Mouse (Mus musculus) kidney, postnatal 25 days (tissue): ENCODE results near the gene Rab11fip3.

Experiments
- DNase-seq, 2 experiments: peaks; one replicate each; pipeline ENCODE4 v3.0.0; 2021; ENCODE audit warnings: mixed read lengths in 2 of 2

Gene Rab11fip3

DNA sequence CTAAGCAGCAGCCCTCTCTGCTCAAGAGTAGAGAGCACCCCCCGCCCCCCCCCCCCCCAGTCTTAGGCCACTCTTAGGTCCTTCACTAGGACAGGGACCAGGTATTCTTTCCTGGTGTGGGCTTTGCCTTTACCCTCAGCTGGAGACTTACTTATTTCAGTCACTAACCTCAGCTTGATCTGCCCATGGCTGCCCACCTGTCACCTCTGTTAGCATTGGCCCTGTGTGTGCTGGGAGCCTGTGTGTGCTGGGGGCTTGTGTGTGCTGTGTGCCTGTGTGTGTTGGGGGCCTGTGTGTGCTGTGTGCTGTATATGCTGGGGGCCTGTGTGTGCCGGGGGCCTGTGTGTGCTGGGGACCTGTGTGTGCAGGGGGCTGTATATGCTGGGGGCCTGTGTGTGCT lies 114.7 kb downstream of the Rab11fip3 start:
- no peak for DNase-seq

DNA sequence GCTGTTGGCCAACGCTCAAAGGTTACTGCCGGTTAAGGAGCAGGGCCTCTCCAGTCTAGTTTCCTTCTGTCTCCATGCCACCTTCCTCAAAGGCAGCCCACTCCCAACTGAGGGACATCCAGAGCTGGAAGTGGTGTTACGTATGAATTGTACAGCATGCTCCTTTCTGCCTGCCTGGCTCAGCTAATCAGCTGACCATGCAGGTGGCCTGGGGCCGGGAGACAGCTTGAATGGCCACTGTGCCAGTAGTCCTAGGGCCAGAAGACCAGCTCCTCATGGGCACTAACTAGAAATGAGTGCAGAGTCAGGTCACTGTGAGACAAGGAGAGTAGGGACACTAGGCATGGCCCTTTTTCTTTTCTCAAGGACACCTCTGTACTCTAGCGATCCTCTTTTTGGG lies 116.2 kb downstream of the Rab11fip3 start:
- DNase-seq = no peak

DNA sequence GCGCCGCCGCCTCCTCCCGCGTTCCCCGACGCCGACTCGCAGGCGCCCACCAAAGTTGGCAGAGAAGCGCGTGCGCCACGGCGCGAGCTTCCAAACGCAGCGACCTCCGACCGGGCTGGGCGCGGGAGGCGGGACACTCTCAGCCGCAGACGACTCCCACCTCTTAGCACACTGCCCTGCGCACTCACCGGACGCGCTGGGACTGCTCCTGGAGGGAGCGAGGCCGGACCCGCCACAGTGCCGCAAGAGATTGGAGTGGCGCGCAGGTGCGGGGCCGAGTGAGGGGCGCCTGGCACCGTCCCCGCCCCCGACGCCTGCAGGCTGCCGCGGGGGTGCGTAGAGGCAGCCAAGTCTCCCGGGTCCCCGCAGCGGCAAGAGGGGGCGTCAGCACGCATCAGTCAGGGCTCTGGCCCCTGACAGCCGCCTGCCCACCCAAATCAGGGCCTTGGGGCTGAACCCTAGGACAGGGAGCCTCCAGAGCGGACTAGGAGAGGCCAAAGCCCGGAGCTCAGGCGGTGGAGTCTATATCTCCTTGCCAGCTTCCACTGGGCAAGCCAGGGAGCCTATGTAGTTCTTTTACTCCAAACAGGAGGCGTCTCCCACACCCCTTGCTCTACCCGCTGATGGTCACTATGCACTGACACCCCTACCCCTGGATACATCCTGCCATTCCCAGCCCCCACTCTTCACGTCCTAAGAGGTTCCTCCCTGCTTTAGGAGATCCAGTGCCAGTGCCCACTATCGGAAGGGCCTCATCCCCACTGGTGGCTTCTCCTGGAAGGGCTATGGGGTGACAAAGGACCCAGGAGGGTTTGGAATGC lies 117.3 kb downstream of the Rab11fip3 start, which contains the start of gene A930017K11Rik:
A930017K11Rik (minus strand) TSS at position 763 of the 821 bp plus-strand sequence.
- peak in 1 of 2 experiments; percentile 68 for DNase-seq

DNA sequence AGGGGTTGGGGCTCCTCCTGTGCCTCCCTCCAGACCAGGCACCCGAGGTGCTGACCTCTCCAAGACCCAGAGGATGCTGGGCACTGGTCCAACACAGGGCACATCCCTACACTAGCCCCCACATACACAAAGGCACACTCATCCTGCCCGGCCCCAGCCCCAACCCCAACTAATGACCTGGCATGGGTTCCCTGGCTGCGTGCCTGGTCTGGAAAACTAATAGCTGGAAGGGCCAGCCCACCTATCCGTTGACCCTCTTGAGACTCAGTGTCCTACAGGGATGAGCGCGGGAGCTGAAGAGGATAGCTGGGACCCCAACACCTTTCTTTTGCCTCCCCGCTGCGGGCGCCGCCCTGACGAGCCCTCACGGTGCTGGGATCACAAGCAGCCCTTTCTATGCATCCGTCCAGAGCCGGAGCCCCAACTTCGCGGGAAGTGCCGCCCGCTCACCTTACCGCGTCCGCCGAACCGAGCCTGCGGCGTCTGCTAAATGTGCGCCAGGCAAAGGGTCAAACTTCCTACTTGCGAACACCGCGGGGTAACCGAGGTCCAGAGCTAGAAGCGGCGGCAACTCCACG lies 118.0 kb downstream of the Rab11fip3 start:
- peak; percentile 38 to 39 for DNase-seq

DNA sequence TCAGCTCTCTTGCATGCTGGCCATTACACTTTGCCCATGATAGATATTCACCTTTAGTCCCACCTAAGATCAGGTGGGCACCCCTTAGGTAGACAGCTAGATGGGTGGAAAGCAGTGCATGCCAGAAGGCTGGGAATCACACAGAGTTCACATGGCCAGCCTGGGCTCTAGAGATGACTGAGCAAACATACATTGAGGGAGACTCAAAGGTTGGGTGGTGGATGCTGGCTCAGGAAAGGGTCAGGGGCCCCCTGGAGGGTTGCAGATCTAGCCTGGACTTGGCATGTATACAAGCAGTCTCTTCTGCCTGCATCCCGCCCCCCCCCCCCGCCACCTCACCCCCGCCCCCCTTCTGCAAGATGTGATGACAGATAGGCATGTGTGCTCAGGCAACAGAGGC lies 118.6 kb downstream of the Rab11fip3 start:
- DNase-seq = no peak

DNA sequence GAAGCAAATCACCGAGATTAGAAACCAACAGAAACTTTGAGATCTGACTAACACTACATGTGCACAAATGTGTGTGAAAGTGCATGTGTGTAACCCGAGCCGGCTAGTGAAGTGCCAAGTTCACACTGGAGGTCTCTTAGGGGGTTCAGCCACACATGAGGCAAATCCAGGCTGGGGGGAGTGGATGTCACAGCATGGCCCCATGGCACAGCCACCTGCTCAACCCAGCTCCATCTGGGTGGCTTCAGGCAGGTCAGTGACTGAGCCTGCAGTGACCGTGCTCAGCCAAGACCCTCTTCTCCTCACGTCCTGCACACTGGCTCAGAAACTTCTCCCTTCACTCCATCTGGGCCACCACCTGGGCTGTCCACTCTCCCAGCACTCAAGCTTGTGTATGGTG lies 119.4 kb downstream of the Rab11fip3 start:
- DNase-seq = peak in 1 of 2 experiments; percentile 36

DNA sequence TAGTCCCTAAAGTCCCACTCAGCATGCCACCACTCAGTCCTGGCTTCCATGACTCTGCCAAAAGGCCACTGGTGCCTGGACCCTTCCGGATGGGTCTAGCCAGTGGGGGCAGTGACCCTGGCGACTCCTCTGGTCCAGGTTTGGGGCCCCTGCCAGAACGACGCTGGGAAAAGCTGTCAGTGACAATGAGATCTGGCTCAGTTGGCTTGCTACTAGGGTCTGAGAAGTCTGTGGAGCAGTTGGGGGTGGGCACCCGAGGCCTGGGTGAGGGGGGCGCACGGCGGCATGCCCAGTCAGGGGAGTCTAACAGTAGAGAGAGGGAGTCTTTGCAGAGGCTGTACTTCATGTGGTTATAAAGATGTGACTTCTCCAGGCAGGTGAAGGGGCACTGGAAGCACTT lies 121.3 kb downstream of the Rab11fip3 start:
- DNase-seq = no peak

DNA sequence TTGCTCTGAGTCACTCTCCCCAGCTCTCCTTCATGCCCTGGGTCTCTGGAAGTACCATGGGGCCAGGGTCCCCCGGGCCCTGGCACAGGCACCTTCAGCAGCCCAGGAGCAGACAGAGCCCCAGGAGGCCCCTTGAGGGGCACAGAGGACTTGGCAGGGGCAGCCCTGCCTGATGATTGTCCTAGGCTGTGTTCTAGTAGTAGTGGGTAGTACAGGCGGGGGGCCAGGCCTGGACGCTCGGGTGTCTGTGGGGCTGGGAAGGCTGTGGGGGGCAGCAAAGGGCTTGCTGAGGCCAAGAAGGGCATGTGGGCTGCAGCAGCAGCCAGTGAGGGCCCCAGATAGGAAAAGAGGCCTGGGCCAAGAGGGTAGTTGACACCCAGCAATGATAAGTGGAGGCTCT lies 121.8 kb downstream of the Rab11fip3 start:
- DNase-seq = no peak

DNA sequence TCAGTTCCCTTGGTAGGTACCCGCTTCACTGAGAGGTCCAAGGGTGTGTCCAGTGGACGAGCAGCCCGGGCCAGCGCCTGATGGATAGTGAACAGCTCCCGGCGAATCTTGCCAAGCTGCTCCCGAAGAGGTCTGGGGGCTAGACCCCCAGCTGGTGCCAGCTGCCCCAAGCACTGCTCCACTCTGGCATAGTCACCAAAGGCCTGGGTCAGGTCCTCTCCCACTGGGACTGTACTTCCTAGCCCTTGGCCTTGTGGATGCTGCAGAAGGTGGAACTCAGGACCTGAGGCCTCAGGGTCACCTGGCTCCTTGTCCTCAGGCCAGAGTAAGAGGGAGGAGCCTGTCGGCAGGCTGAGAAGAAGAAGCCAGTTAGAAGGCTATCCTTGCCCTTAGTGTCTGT lies 122.5 kb downstream of the Rab11fip3 start:
- no peak for DNase-seq

DNA sequence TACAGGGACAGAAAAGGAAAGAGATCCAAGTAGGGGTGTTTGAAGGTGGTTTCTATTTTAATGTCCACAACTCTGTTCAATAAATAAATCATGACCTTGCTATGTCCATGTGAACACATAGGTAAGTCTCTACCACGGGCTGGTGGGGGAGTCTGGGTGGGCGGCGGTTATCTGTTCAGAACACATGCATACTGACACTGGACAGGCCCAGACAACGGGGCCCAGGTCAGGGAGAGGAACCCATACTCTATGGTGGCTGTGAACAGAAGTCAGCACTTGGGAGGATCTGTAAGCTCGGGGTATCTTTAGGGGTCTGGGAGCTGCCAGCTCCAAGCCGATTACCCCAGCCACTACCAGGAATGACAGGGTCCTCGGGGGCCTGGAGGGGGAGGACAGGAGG lies 123.0 kb downstream of the Rab11fip3 start:
- no peak for DNase-seq

DNA sequence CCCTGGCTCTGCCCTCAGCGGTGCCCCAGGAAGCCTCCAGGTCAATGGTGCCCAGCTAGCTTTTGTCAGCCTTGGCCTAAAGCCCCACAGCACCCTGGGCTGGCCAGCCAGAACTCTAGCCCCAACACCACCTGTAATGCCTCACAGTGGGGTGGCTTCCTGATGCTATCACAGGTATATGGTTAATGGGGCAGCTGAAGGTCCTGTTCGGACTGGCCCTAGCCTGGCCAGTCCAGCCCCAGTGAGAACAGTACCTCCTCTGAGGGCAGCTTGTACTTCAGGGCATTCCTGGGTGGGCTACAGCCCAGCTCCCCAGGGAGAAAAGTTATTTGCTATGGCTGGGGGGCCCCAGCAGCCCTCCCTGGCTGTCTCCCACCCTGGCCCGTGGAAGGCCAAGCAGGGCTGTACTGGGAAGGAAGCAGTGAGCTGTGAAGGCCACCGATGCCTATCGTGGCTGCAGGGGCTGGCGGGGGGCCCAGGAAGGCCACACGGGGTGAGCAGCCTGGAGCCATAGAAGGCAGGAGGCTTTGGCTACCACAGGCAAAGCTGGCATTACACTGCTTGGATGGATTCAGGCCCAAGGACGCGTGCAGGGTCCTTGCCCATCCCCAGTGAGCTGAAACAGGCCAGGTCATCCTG lies 123.7 kb downstream of the Rab11fip3 start:
- peak; percentile 52 to 89 for DNase-seq

DNA sequence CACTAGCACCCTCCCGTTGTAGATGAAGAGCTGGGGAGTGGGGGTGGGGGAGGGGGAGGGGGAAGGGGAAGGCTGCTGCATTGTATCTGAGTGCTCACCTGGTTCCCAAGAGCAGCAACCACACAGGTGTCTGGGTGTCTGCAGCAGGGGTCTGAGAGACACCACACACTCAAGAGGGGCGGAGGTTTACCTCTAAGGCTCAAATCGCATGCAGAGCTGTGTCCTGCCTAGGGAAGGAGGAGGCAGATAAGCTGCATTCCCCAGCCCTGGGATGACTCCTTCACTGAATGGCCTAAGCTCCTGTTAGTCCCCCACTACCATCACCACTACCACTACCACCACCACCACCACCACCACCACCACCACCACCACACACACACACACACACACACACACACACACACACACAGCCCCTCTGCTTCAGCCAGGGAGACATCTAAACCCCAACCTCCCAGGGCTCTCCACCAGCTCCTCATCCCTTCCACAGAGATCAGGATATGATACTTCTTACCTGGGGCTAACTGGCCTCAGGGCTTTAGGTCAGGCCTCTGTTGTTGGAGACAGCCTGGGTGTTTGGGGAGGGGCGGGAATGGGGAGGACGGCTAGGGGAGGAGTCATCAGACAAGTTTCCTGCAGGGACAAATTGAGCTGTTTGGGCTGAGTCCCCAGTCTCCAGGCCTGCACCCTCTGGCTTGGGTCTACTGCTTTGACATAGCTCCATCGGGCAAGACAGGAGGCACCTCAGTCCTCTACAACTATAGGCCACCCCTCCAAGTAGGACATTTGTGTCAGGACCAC lies 124.8 kb downstream of the Rab11fip3 start, which contains the start of the genes Pigq and Nhlrc4:
Pigq (minus strand) TSS at position 571 of the 798 bp plus-strand sequence.
Nhlrc4 (minus strand) TSS at position 596 of the 798 bp plus-strand sequence.
- peak in 1 of 2 experiments; percentile 37 for DNase-seq

DNA sequence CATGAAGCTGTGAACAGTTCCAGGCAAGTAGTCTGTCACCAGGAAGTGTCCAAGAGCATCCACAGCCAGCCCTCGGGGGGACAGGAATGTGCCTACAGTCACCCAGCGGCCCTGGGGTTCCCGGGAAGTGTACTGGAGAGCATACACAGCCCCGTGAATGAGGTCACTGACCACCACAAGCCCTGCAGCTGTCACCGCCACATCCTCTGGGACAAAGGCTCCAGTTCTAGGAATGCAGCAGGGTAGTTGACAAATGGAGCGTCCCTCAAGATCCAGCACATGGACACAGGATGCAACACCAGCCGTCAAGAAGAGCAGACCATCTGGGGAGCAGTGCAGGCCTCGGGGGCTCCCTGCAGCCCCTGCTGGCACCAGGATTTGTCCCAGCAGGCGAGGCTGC lies 125.6 kb downstream of the Rab11fip3 start:
- no peak for DNase-seq

DNA sequence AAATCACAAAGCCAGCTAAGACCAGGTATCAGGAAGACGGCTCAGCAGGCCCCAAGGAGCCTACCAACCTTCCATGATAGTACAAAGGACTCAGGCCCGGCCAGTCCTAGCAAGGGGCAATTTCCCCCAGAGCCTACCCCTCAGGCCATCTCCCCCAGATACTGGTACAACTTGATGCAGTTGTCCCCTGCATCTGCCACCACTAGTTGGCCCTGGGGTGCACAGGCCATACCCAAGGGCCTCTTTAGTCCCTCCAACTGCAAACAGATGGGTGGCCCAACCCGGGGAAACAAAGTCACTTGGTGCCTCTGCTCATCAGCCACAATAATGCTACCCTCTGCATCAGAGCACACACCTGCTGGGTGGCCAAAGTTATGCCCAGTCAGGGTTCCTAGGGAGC lies 126.1 kb downstream of the Rab11fip3 start:
- no peak for DNase-seq

DNA sequence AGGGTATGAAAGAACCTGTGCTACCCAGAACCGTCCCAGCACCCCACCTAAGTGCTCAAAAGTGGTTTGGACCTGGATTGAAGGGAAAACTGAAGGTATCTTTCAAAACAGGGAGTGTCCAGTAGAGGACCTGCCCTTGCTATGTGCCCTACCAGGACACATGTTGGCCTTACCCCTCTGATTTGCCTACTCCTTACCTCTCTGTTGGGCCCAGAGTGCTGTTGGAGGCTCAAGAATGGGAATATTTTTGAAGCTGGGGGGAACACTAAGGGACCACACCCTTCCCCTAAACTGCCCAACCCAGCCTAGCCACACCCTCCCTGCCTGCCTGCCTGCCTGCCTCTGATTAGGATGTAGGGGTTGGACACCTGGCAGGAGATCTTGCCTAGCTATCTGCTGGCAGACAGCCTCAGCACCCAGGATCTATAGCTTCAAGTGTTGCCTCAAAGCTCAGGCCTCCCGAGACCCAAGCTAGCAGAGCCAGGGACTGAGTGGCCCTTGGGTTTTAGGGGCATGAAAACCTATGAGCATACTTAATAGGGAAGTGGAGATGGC lies 126.7 kb downstream of the Rab11fip3 start:
- DNase-seq = no peak

DNA sequence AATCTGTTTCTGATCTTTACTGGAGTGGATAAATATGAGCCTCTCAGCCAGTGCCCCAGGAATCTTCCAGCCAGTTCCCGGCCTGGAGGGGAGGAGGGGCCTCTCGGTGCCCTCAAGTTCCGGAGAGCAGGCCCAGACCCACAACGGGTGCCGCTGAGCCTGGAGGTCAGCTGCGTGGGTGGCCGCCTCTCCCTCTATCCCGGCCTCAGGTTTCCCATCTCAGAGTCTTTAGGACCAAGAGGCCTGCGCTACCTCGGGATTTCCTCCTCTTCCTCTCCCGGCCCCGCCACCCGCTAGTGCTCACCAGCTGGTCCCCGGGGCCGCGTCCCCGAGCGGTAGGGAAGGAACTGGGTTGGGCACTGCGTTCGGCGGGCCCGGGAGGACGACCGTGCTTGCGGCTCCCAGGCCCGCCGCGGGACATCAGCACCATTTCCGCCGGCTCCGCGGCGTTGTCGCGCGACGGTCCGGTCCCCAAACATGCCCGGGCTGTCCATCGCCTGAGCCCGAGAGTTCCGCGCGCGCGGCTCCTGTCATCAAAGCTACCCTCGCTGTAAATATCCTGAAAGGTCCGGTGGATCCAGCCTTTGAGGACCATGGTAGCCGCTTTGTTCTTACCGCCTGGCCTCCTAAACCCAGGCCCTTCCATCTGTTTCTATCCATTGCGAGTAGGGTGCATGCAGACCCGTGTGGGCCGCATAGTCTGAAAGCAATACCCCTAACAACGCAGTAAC lies 127.7 kb downstream of the Rab11fip3 start:
- DNase-seq = peak; percentile 82 to 89
